Mouse (Mus musculus) heart, postnatal 0 days (tissue): ENCODE results near the gene Itsn2.

Source experiments
- CTCF ChIP-seq: IDR thresholded peaks from 2 replicates; pipeline ENCODE4 v1.5.1; 2016; ENCODE audit warnings: antibody characterized with exemption, control low read depth, low read depth
- EP300 ChIP-seq: IDR thresholded peaks from 2 replicates; pipeline ENCODE4 v1.6.1; 2016; ENCODE audit warnings: antibody characterized with exemption, low read depth

- no peak for TF ChIP-seq CTCF
- no peak for TF ChIP-seq EP300
These were observed 34.4 kb upstream of the Itsn2 start for GRCm38 (mm10) chr12:4558013-4558412.
